Mouse (Mus musculus) c-Kit-positive CD71-negative TER-119-negative erythroid progenitor cells, embryonic 14.5 days (primary cell): Measurements from ENCODE around the gene Cd101.

Experiments used
- DNase-seq: peaks from one replicate; pipeline ENCODE4 v3.0.0-alpha.2; 2013; ENCODE audit warnings: low read depth

The Cd101 gene

GRCm38 (mm10) chr3:101003575-101004356 is 25.6 kb downstream of the Cd101 start:
- no peak for DNase-seq

- DNase-seq, result no peak
Observed at GRCm38 (mm10) chr3:100999732-101000131, 29.6 kb downstream of the Cd101 start.

GRCm38 (mm10) chr3:100998904-100999340 is 30.4 kb downstream of the Cd101 start:
- peak; percentile 58 for DNase-seq

GRCm38 (mm10) chr3:100997785-100998570 is 31.4 kb downstream of the Cd101 start:
- DNase-seq, result no peak

- DNase-seq, result no peak
Observed at GRCm38 (mm10) chr3:100994252-100994651, 35.1 kb downstream of the Cd101 start.

GRCm38 (mm10) chr3:100993718-100994117 is 35.6 kb downstream of the Cd101 start:
- DNase-seq, result no peak

GRCm38 (mm10) chr3:100993158-100993557 is 36.2 kb downstream of the Cd101 start:
- DNase-seq, result no peak

- DNase-seq, result no peak
Observed at GRCm38 (mm10) chr3:100990231-100990630, 39.1 kb downstream of the Cd101 start.

- DNase-seq, result no peak
Observed at GRCm38 (mm10) chr3:100989417-100989816, 39.9 kb downstream of the Cd101 start.

GRCm38 (mm10) chr3:100979290-100979689 is 50.1 kb downstream of the Cd101 start:
- DNase-seq, result no peak

- DNase-seq, result no peak
Observed at GRCm38 (mm10) chr3:100973906-100974305, 55.5 kb downstream of the Cd101 start.

GRCm38 (mm10) chr3:100969176-100969917 is 60.0 kb downstream of the Cd101 start, which contains the start of gene Ttf2:
TSS of gene Ttf2 (minus strand) at chr3:100969663.
- peak; percentile 87 for DNase-seq

GRCm38 (mm10) chr3:100963849-100964542 is 65.4 kb downstream of the Cd101 start:
- no peak for DNase-seq

- no peak for DNase-seq
Observed at GRCm38 (mm10) chr3:100961501-100961900, 67.9 kb downstream of the Cd101 start.

- DNase-seq, result no peak
Observed at GRCm38 (mm10) chr3:100961007-100961406, 68.3 kb downstream of the Cd101 start.

GRCm38 (mm10) chr3:100954616-100955015 is 74.7 kb downstream of the Cd101 start:
- no peak for DNase-seq

- no peak for DNase-seq
Observed at GRCm38 (mm10) chr3:100951531-100951930, 77.8 kb downstream of the Cd101 start.

GRCm38 (mm10) chr3:100947286-100947685 is 82.1 kb downstream of the Cd101 start:
- DNase-seq, result no peak
